Comparison of ENCODE assay signal across 27 mouse cellular contexts in genomic region chr7:110792201-110792600, GRCm38 (mm10). TPM values are rescaled to one million over a fixed set of nuclear protein-coding genes. Genes with fewer than 3 reads are reported as not detected.
DNase-seq lines count a peak whose midpoint lies in the region; ATAC-seq and TF ChIP-seq lines count a peak whose summit lies in the region.
"Had no signal": no experiment of that assay in that cellular context is flagged by ENCODE, and none has a peak within 500 bp of the region (broad histone marks: within the 10 kb centered on the region; RNA-seq: fewer than 3 reads in every experiment).

No protein-coding gene starts in this region.

- no peaks in the 10 kb centered on the region for H3K9me3 ChIP-seq in kidney, postnatal 0 days (replicated peaks; ENCODE audit: low read length)
- no peaks in the 10 kb centered on the region for H3K9me3 ChIP-seq in intestine, embryonic 16.5 days (ENCODE audit: control insufficient read depth, low read length)
- H3K9me3 ChIP-seq: embryonic facial prominence, embryonic 10.5 days; embryonic facial prominence, embryonic 13.5 days; forebrain, embryonic 12.5 days; forebrain, embryonic 15.5 days; heart, embryonic 12.5 days; heart, embryonic 15.5 days; hindbrain, embryonic 12.5 days; hindbrain, embryonic 15.5 days had no signal

- H3K27ac ChIP-seq in kidney, postnatal 0 days, result 0 out of 2 replicates have a peak overlapping the region, but pooled peaks have one; percentile 5
- peak overlapping the region; percentile 60; the same call in 1 of the 2 replicates for H3K27ac ChIP-seq in intestine, embryonic 16.5 days (ENCODE audit: low read length)
- peak overlapping the region; percentile 82 for H3K27ac ChIP-seq in small intestine, adult 2 months (ENCODE audit: insufficient read depth, low read depth, low read length)
- H3K27ac ChIP-seq: embryonic facial prominence, embryonic 10.5 days; embryonic facial prominence, embryonic 13.5 days; forebrain, embryonic 12.5 days; forebrain, embryonic 15.5 days; heart, embryonic 15.5 days; hindbrain, embryonic 12.5 days; hindbrain, embryonic 15.5 days had no signal

- TF ChIP-seq CTCF in kidney, postnatal 0 days (IDR thresholded peaks at IDR 0.05; ENCODE audit: low read depth), result no peak
- no peak for TF ChIP-seq CTCF in small intestine, adult 2 months (IDR thresholded peaks at IDR 0.05; ENCODE audit: extremely low read depth, insufficient read length, insufficient replicate concordance, low read depth, low read length)

- peaks cover 12% of the 10 kb centered on the region; the same call in 1 of the 2 replicates for H3K4me1 ChIP-seq in kidney, postnatal 0 days (replicated peaks; ENCODE audit: insufficient read depth, low read length)
- H3K4me1 ChIP-seq in intestine, embryonic 16.5 days (ENCODE audit: control insufficient read depth, insufficient read depth, low read length), result peaks cover 28% of the 10 kb centered on the region
- peaks cover 24% of the 10 kb centered on the region for H3K4me1 ChIP-seq in small intestine, adult 2 months (ENCODE audit: control insufficient read depth, insufficient read depth, insufficient read length, low read length)
- H3K4me1 ChIP-seq: forebrain, embryonic 12.5 days; forebrain, embryonic 15.5 days; hindbrain, embryonic 12.5 days; hindbrain, embryonic 15.5 days had no signal

- H3K27me3 ChIP-seq in kidney, postnatal 0 days (ENCODE audit: insufficient read depth, low read length), result no peaks in the 10 kb centered on the region
- no peaks in the 10 kb centered on the region for H3K27me3 ChIP-seq in intestine, embryonic 16.5 days (replicated peaks; ENCODE audit: control insufficient read depth, insufficient read depth, low read length)
- H3K27me3 ChIP-seq in small intestine, adult 2 months (ENCODE audit: control insufficient read depth, insufficient read depth, low read length), result no peaks in the 10 kb centered on the region
- H3K27me3 ChIP-seq: embryonic facial prominence, embryonic 13.5 days; forebrain, embryonic 12.5 days; forebrain, embryonic 15.5 days; heart, embryonic 12.5 days; heart, embryonic 15.5 days; hindbrain, embryonic 12.5 days; hindbrain, embryonic 15.5 days had no signal

- peaks cover 6% of the 10 kb centered on the region; the same call in 1 of the 2 replicates for H3K36me3 ChIP-seq in kidney, postnatal 0 days (ENCODE audit: insufficient read depth, low read length)
- H3K36me3 ChIP-seq in intestine, embryonic 16.5 days (ENCODE audit: control insufficient read depth, insufficient read depth, low read length), result no peaks in the 10 kb centered on the region
- no peaks in the 10 kb centered on the region; the same call in none of the 2 replicates for H3K36me3 ChIP-seq in small intestine, adult 2 months (ENCODE audit: control insufficient read depth, insufficient read depth, low read length)
- H3K36me3 ChIP-seq: embryonic facial prominence, embryonic 10.5 days; embryonic facial prominence, embryonic 13.5 days; forebrain, embryonic 12.5 days; forebrain, embryonic 15.5 days; heart, embryonic 12.5 days; heart, embryonic 15.5 days; hindbrain, embryonic 12.5 days; hindbrain, embryonic 15.5 days had no signal

- H3K4me2 ChIP-seq in kidney, postnatal 0 days (ENCODE audit: low read length), result no peak overlapping the region
- no peak overlapping the region for H3K4me2 ChIP-seq in intestine, embryonic 16.5 days (ENCODE audit: low read depth, low read length)
- H3K4me2 ChIP-seq: embryonic facial prominence, embryonic 13.5 days; forebrain, embryonic 12.5 days; forebrain, embryonic 15.5 days; heart, embryonic 12.5 days; heart, embryonic 15.5 days; hindbrain, embryonic 12.5 days; hindbrain, embryonic 15.5 days had no signal

- no peak for TF ChIP-seq POLR2A in small intestine, adult 2 months (IDR thresholded peaks at IDR 0.05; ENCODE audit: low read depth, low read length)

- WGBS in kidney, postnatal 0 days, result 76% methylated on average over 5 of the region's 5 CpGs
- 64% methylated on average over 5 of the region's 5 CpGs for WGBS in intestine, embryonic 16.5 days
- 25% methylated on average over 5 of the region's 5 CpGs for WGBS in small intestine, adult 2 months

- no peak for DNase-seq in kidney, postnatal 0 days (ENCODE audit: low spot score)
- DNase-seq in kidney, adult 9 months, result no peak
- DNase-seq in ovary, postnatal 36 days (ENCODE audit: low spot score), result peak; percentile 62
- DNase-seq in ovary, postnatal 10 days (ENCODE audit: low spot score), result no peak
- DNase-seq in heart, postnatal 25 days (ENCODE audit: low spot score), result no peak
- DNase-seq: adrenal gland, adult 8-10 months; adrenal gland, postnatal 25 days; cerebellum, adult 11-12 months; cerebellum, adult 8-10 months; cerebellum, postnatal 10 days; cerebellum, postnatal 36 days; embryo, embryonic 11 days; gastrocnemius, postnatal 25 days; heart, adult 18-20 months; heart, postnatal 14 days had no signal

- no peak overlapping the region for H3K4me3 ChIP-seq in kidney, postnatal 0 days (replicated peaks; ENCODE audit: low read depth, low read length)
- no peak overlapping the region for H3K4me3 ChIP-seq in intestine, embryonic 16.5 days (ENCODE audit: low read length)
- no peak overlapping the region for H3K4me3 ChIP-seq in small intestine, adult 2 months (ENCODE audit: low read depth, low read length)
- H3K4me3 ChIP-seq: embryonic facial prominence, embryonic 10.5 days; embryonic facial prominence, embryonic 13.5 days; erythroblast, embryonic 14.5 days; forebrain, embryonic 12.5 days; forebrain, embryonic 15.5 days; heart, embryonic 12.5 days; heart, embryonic 15.5 days; hindbrain, embryonic 12.5 days; hindbrain, embryonic 15.5 days had no signal

- no peak overlapping the region for H3K9ac ChIP-seq in kidney, postnatal 0 days (ENCODE audit: low read depth, low read length)
- 0 out of 2 replicates have a peak overlapping the region, but pooled peaks have one; percentile 17 for H3K9ac ChIP-seq in intestine, embryonic 16.5 days (ENCODE audit: low read depth, low read length)
- H3K9ac ChIP-seq: embryonic facial prominence, embryonic 13.5 days; forebrain, embryonic 12.5 days; forebrain, embryonic 15.5 days; heart, embryonic 12.5 days; heart, embryonic 15.5 days; hindbrain, embryonic 12.5 days; hindbrain, embryonic 15.5 days had no signal

- ATAC-seq in kidney, postnatal 0 days (replicated peaks; ENCODE audit: low FRiP score, low read depth), result no peak
- no peak for ATAC-seq in intestine, embryonic 16.5 days
- ATAC-seq: CD4-positive, CD25-positive, alpha-beta regulatory T cell, adult 4 months; forebrain, embryonic 15.5 days had no signal

- intact Hi-C loops in heart, postnatal 25 days (cut with DNase I), result no loop called here

RNA-seq across cellular contexts. Expression of gene Ampd3, which starts 24.2 kb away (rescaled TPM):
- 12.7 and 16.3 TPM in 2 replicates for polyA plus RNA-seq in kidney, postnatal 0 days (2015; fragmentation: Nextera tagmentation; extraction: Ambion mirVana)
- polyA plus RNA-seq in intestine, embryonic 16.5 days (2015; fragmentation: Nextera tagmentation; extraction: Ambion mirVana), result 4.0 and 4.5 TPM in 2 replicates
- 5.2 and 6.9 TPM in 2 replicates for polyA plus RNA-seq in small intestine, adult 2 months (2012; rRNA removed)
- 10 to 100 TPM; 46.0 to 46.2 TPM for total RNA-seq in heart, postnatal 25 days (2021)

RNA-seq across cellular contexts. Expression of gene Rnf141, which starts 52.1 kb away (rescaled TPM):
- polyA plus RNA-seq in kidney, postnatal 0 days (2015; fragmentation: Nextera tagmentation; extraction: Ambion mirVana), result 17.7 and 20.1 TPM in 2 replicates
- polyA plus RNA-seq in intestine, embryonic 16.5 days (2015; fragmentation: Nextera tagmentation; extraction: Ambion mirVana), result 37.5 and 39.0 TPM in 2 replicates
- 7.6 and 21.2 TPM in 2 replicates for polyA plus RNA-seq in small intestine, adult 2 months (2012; rRNA removed)
- total RNA-seq in heart, postnatal 25 days (2021), result 10 to 100 TPM; 31.9 to 41.0 TPM

Comparison
In these comparisons a context has a peak if more than half of its experiments do, and no peak if none do; other contexts are left out.
1. H3K27ac ChIP-seq: peak in every context shown above with its lines; median percentile 82 in small intestine, adult 2 months; 60 in intestine, embryonic 16.5 days; 5 in kidney, postnatal 0 days.